Mouse (Mus musculus) hindbrain, embryonic 10.5 days (tissue): ENCODE measurements at regions not wholly inside any gene's neighbourhood (a gene's known extent, or its start where the extent isn't known, plus 50 kb on each side); places are given as distances from the start of the nearest gene placed in this dataset.
A peak's percentile ranks its signal among the peaks of the same experiment; 100 is the strongest.

Source experiments
- DNase-seq: peaks from one replicate; pipeline ENCODE4 v3.0.0-alpha.2; 2017; ENCODE audit warnings: low spot score
- H3K27ac ChIP-seq: fragments of 300-500 bp; sonication (generic); 2 replicates; pipeline ENCODE4 v1.5.1; 2016; ENCODE audit warnings: mild to moderate bottlenecking, moderate library complexity
- H3K27me3 ChIP-seq: fragments of 300-500 bp; sonication (generic); 2 replicates; pipeline ENCODE4 v1.6.1; 2016; ENCODE audit warnings: mild to moderate bottlenecking; ENCODE audit not compliant: poor library complexity, insufficient read depth, severe bottlenecking
- H3K36me3 ChIP-seq: fragments of 300-500 bp; sonication (generic); 2 replicates; pipeline ENCODE4 v1.6.1; 2016; ENCODE audit warnings: mild to moderate bottlenecking, moderate library complexity
- H3K4me1 ChIP-seq: fragments of 300-500 bp; sonication (generic); replicated peaks from 2 replicates; pipeline ENCODE4 v1.6.1; 2016; ENCODE audit warnings: mild to moderate bottlenecking
- H3K4me3 ChIP-seq: fragments of 300-500 bp; sonication (generic); 2 replicates; pipeline ENCODE4 v1.5.1; 2016; ENCODE audit warnings: mild to moderate bottlenecking, moderate library complexity
- H3K9me3 ChIP-seq: fragments of 300-500 bp; sonication (generic); 2 replicates; pipeline ENCODE4 v1.6.1; 2016; ENCODE audit warnings: mild to moderate bottlenecking, moderate library complexity
- WGBS: fragments of 180-500 bp; shearing (Covaris S2); methylation state at CpG from one replicate; pipeline ENCODE4 v1.1.7; 2016; 5-methylcytosine and 5-hydroxymethylcytosine counted together

DNA sequence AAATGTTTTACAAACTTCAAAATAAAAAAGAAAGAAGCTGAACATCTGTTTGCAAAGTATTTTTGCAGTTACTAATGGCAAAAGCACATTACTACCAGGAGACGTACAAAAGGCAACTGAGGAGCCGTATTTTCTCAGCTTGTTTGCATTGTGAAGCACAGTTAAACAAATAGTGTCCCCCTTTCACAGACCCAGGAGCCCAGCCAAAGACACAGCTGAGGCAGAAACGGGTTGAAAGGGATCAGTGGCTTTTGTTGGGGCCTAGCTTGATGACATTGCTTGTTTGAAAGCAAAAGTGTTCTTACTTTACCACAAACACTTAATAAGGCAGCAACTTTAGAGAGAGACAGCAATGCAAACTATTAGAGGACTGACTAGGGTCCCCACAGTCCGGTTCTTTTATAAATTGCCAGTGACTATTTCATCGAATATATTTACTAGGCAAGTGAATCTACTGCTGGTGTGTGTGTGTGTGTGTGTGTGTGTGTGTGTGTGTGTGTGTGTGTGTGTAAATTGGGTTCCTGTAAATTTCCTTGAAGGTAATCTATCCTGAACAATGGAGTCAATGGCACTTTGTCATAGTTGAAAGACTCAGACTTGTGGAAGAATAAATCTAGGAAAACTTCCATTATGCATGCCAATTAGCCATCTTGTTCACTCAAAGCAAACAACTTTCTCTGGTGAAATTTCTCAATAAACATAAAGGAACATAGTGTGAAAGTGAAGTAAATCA lies 57.8 kb upstream of the Epha7 start:
- no peaks in the 10 kb centered on the region for H3K36me3 ChIP-seq
- H3K27me3 ChIP-seq: no peaks in the 10 kb centered on the region
- H3K4me1 ChIP-seq: peaks cover 6% of the 10 kb centered on the region; the same call in 1 of the 2 replicates
- 39% methylated on average over 5 of the region's 5 CpGs for WGBS
- H3K27ac ChIP-seq: no peak overlapping the region
- no peak overlapping the region for H3K4me3 ChIP-seq
- peak; percentile 15 for DNase-seq
- no peaks in the 10 kb centered on the region for H3K9me3 ChIP-seq

DNA sequence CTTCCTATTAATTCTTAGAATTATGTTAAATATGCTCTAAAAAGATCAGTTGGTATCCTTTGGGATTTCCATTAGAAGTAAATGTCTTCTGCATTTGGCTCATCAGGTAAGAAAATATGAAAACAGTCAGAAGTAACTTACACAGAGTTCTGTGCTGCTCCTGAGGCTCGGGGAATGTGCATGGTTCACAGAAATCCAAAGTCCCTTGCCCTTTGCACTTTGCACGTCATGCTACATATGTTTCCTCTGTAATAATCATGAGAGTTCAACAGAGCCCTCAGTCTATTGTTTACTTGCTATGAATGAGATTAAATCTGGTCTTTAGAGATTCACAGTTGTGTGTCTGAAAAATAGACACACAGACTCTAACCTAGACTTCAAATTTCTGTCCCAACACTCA lies 50.6 kb upstream of the Epha7 start:
- H3K27me3 ChIP-seq: no peaks in the 10 kb centered on the region
- no peaks in the 10 kb centered on the region for H3K4me1 ChIP-seq

More for the DNA sequence above, 50.6 kb upstream of the Epha7 start:
- Histone ChIP-seq H3K9me3 (no peaks in the 10 kb centered on the region), H3K27ac (no peak overlapping the region), H3K36me3 (no peaks in the 10 kb centered on the region), H3K4me3 (no peak overlapping the region)
- WGBS: 65% methylated on average over 2 of the region's 2 CpGs
- DNase-seq: no peak
